Mouse (Mus musculus) neural tube, embryonic 15.5 days (tissue): ENCODE measurements around the gene Irf8. TPM values are rescaled to one million over a fixed set of nuclear protein-coding genes. Genes with fewer than 3 reads are reported as not detected.

Source experiments
- ATAC-seq: fragments of 200-750 bp; cut with Nextera tagmentation; 2 replicates; pipeline ENCODE4 v1.8.0; 2017; ENCODE audit warnings: mild to moderate bottlenecking, moderate TSS enrichment, moderate library complexity; ENCODE audit not compliant: low FRiP score
- H3K27ac ChIP-seq: fragments of 300-500 bp; sonication (generic); replicated peaks from 2 replicates; pipeline ENCODE4 v1.5.1; 2015; ENCODE audit warnings: mild to moderate bottlenecking, inconsistent platforms
- H3K27me3 ChIP-seq: fragments of 300-500 bp; sonication (generic); replicated peaks from 2 replicates; pipeline ENCODE4 v1.6.1; 2015; ENCODE audit warnings: inconsistent platforms
- H3K36me3 ChIP-seq: fragments of 300-500 bp; sonication (generic); 2 replicates; pipeline ENCODE4 v1.6.1; 2015; ENCODE audit warnings: inconsistent platforms
- H3K4me1 ChIP-seq: fragments of 300-500 bp; sonication (generic); 2 replicates; pipeline ENCODE4 v1.6.1; 2015; ENCODE audit warnings: inconsistent platforms
- H3K4me2 ChIP-seq: fragments of 300-500 bp; sonication (generic); 2 replicates; pipeline ENCODE4 v1.6.1; 2015; ENCODE audit warnings: inconsistent platforms, mild to moderate bottlenecking, moderate library complexity
- H3K4me3 ChIP-seq: fragments of 300-500 bp; sonication (generic); replicated peaks from 2 replicates; pipeline ENCODE4 v1.5.1; 2015; ENCODE audit warnings: mild to moderate bottlenecking, inconsistent platforms
- H3K9ac ChIP-seq: fragments of 300-500 bp; sonication (generic); replicated peaks from 2 replicates; pipeline ENCODE4 v1.6.1; 2015; ENCODE audit warnings: mild to moderate bottlenecking, inconsistent platforms
- H3K9me3 ChIP-seq: fragments of 300-500 bp; sonication (generic); replicated peaks from 2 replicates; pipeline ENCODE4 v1.6.1; 2016; ENCODE audit warnings: inconsistent platforms
- WGBS: fragments of 180-500 bp; shearing (Covaris S2); methylation state at CpG from one replicate; pipeline ENCODE4 v1.1.7; 2015; ENCODE audit warnings: mixed read lengths; 5-methylcytosine and 5-hydroxymethylcytosine counted together
- polyA plus RNA-seq: library from polyadenylated mRNA; unstranded; fragments of >200 nt; fragmentation: Nextera tagmentation; extraction: Ambion mirVana; gene quantifications from 2 replicates; pipeline ENCODE4 v1.2.1, GENCODE M21; 2015

The Irf8 gene
- polyA plus RNA-seq, 1 experiment from 2014 or later: 4.9 TPM

GRCm38 (mm10) chr8:120724816-120725575 is 11.2 kb upstream of the Irf8 start:
- no peaks in the 10 kb centered on the region for H3K27me3 ChIP-seq
- no peaks in the 10 kb centered on the region for H3K4me1 ChIP-seq
- no peak for ATAC-seq
- H3K9ac ChIP-seq: no peak overlapping the region
- H3K36me3 ChIP-seq: no peaks in the 10 kb centered on the region
- no peak overlapping the region for H3K4me3 ChIP-seq
- WGBS: 83% methylated on average over 17 of the region's 17 CpGs
- no peak overlapping the region for H3K4me2 ChIP-seq
- no peak overlapping the region for H3K27ac ChIP-seq
- H3K9me3 ChIP-seq: no peaks in the 10 kb centered on the region

GRCm38 (mm10) chr8:120725576-120725950 is 10.6 kb upstream of the Irf8 start:
- 86% methylated on average over 5 of the region's 5 CpGs for WGBS

GRCm38 (mm10) chr8:120726051-120726450 is 10.1 kb upstream of the Irf8 start:
- H3K27me3 ChIP-seq: peaks cover 3% of the 10 kb centered on the region; the same call in 1 of the 2 replicates
- no peak for ATAC-seq
- 73% methylated on average over 5 of the region's 5 CpGs for WGBS
- H3K36me3 ChIP-seq: no peaks in the 10 kb centered on the region
- H3K9ac ChIP-seq: no peak overlapping the region
- H3K4me1 ChIP-seq: no peaks in the 10 kb centered on the region
- H3K27ac ChIP-seq: no peak overlapping the region
- no peak overlapping the region for H3K4me3 ChIP-seq
- no peaks in the 10 kb centered on the region for H3K9me3 ChIP-seq
- no peak overlapping the region for H3K4me2 ChIP-seq

More at GRCm38 (mm10) chr8:120725576-120725950, 10.6 kb upstream of the Irf8 start:
- Histone ChIP-seq H3K27ac (no peak overlapping the region), H3K27me3 (peaks cover 3% of the 10 kb centered on the region; the same call in 1 of the 2 replicates), H3K9ac (no peak overlapping the region), H3K36me3 (no peaks in the 10 kb centered on the region), H3K9me3 (no peaks in the 10 kb centered on the region), H3K4me2 (no peak overlapping the region), H3K4me3 (no peak overlapping the region), H3K4me1 (no peaks in the 10 kb centered on the region)
- ATAC-seq: no peak

- H3K27me3 ChIP-seq: peaks cover 8% of the 10 kb centered on the region; the same call in 1 of the 2 replicates
- H3K4me1 ChIP-seq: peaks cover 4% of the 10 kb centered on the region; the same call in 1 of the 2 replicates
- no peaks in the 10 kb centered on the region for H3K9me3 ChIP-seq
- H3K4me3 ChIP-seq: no peak overlapping the region
- no peak overlapping the region for H3K27ac ChIP-seq
- H3K9ac ChIP-seq: no peak overlapping the region
- WGBS: 79% methylated on average over 9 of the region's 9 CpGs
- no peak overlapping the region for H3K4me2 ChIP-seq
- no peak for ATAC-seq
- H3K36me3 ChIP-seq: no peaks in the 10 kb centered on the region
Measured at GRCm38 (mm10) chr8:120728488-120729160, 7.5 kb upstream of the Irf8 start.

GRCm38 (mm10) chr8:120731582-120731981 is 4.6 kb upstream of the Irf8 start:
- Histone ChIP-seq H3K27me3 (peaks cover 28% of the 10 kb centered on the region), H3K9ac (no peak overlapping the region), H3K4me1 (peaks cover 16% of the 10 kb centered on the region), H3K4me2 (peak overlapping the region; percentile 30; the same call in 1 of the 2 replicates), H3K36me3 (no peaks in the 10 kb centered on the region), H3K9me3 (no peaks in the 10 kb centered on the region), H3K27ac (no peak overlapping the region), H3K4me3 (no peak overlapping the region)
- ATAC-seq: no peak
- 31% methylated on average over 14 of the region's 14 CpGs for WGBS

- H3K36me3 ChIP-seq: no peaks in the 10 kb centered on the region
- 52% methylated on average over 5 of the region's 6 CpGs for WGBS
Measured at GRCm38 (mm10) chr8:120732068-120732467, 4.1 kb upstream of the Irf8 start.

GRCm38 (mm10) chr8:120736486-120736885 is 328 bp downstream of the Irf8 start:
- Histone ChIP-seq H3K9ac (peak overlapping the region; percentile 51), H3K36me3 (no peaks in the 10 kb centered on the region), H3K9me3 (no peaks in the 10 kb centered on the region), H3K4me3 (peak overlapping the region; percentile 59), H3K27ac (no peak overlapping the region), H3K4me2 (peak overlapping the region; percentile 99), H3K27me3 (peaks cover 44% of the 10 kb centered on the region), H3K4me1 (peaks cover 18% of the 10 kb centered on the region)
- ATAC-seq: no peak
- WGBS: under 1% methylated on average over 11 of the region's 11 CpGs

More at GRCm38 (mm10) chr8:120732068-120732467, 4.1 kb upstream of the Irf8 start:
- H3K27ac ChIP-seq: no peak overlapping the region
- H3K4me2 ChIP-seq: 0 out of 2 replicates have a peak overlapping the region, but pooled peaks have one; percentile 30
- no peak for ATAC-seq
- H3K4me1 ChIP-seq: peaks cover 19% of the 10 kb centered on the region
- H3K9ac ChIP-seq: no peak overlapping the region
- no peak overlapping the region for H3K4me3 ChIP-seq
- H3K9me3 ChIP-seq: no peaks in the 10 kb centered on the region
- peaks cover 32% of the 10 kb centered on the region for H3K27me3 ChIP-seq

- Histone ChIP-seq H3K4me2 (peak overlapping the region; percentile 99; the same call in 1 of the 2 replicates), H3K4me1 (peaks cover 15% of the 10 kb centered on the region), H3K9me3 (no peaks in the 10 kb centered on the region), H3K4me3 (peak overlapping the region; percentile 59; the same call in 1 of the 2 replicates), H3K36me3 (no peaks in the 10 kb centered on the region), H3K27me3 (peaks cover 44% of the 10 kb centered on the region), H3K27ac (no peak overlapping the region), H3K9ac (no peak overlapping the region)
- no peak for ATAC-seq
- 63% methylated on average over 7 of the region's 7 CpGs for WGBS
Measured at GRCm38 (mm10) chr8:120737166-120737565, 1.0 kb downstream of the Irf8 start.

GRCm38 (mm10) chr8:120738771-120739170 is 2.6 kb downstream of the Irf8 start:
- no peak overlapping the region for H3K9ac ChIP-seq
- H3K27me3 ChIP-seq: peaks cover 39% of the 10 kb centered on the region
- no peak overlapping the region for H3K4me3 ChIP-seq
- ATAC-seq: no peak
- no peak overlapping the region for H3K27ac ChIP-seq
- H3K9me3 ChIP-seq: no peaks in the 10 kb centered on the region
- WGBS: 79% methylated on average over 4 of the region's 4 CpGs
- no peak overlapping the region for H3K4me2 ChIP-seq
- H3K36me3 ChIP-seq: no peaks in the 10 kb centered on the region
- H3K4me1 ChIP-seq: peaks cover 15% of the 10 kb centered on the region

- 89% methylated on average over 15 of the region's 15 CpGs for WGBS
- H3K36me3 ChIP-seq: no peaks in the 10 kb centered on the region
- H3K27me3 ChIP-seq: peaks cover 33% of the 10 kb centered on the region
- H3K27ac ChIP-seq: no peak overlapping the region
- no peak overlapping the region for H3K4me2 ChIP-seq
- no peaks in the 10 kb centered on the region for H3K9me3 ChIP-seq
- H3K9ac ChIP-seq: no peak overlapping the region
- peaks cover 15% of the 10 kb centered on the region for H3K4me1 ChIP-seq
- ATAC-seq: no peak
- no peak overlapping the region for H3K4me3 ChIP-seq
Measured at GRCm38 (mm10) chr8:120739526-120739925, 3.4 kb downstream of the Irf8 start.

GRCm38 (mm10) chr8:120740579-120740978 is 4.4 kb downstream of the Irf8 start:
- H3K27ac ChIP-seq: no peak overlapping the region
- no peaks in the 10 kb centered on the region for H3K9me3 ChIP-seq
- H3K36me3 ChIP-seq: no peaks in the 10 kb centered on the region
- ATAC-seq: no peak
- no peak overlapping the region for H3K9ac ChIP-seq
- 77% methylated on average over 2 of the region's 2 CpGs for whole genome bisulfite sequencing
- peaks cover 23% of the 10 kb centered on the region for H3K27me3 ChIP-seq
- no peak overlapping the region for H3K4me3 ChIP-seq
- H3K4me2 ChIP-seq: no peak overlapping the region
- H3K4me1 ChIP-seq: peaks cover 12% of the 10 kb centered on the region

- Histone ChIP-seq H3K4me2 (no peak overlapping the region), H3K4me3 (no peak overlapping the region), H3K9me3 (no peaks in the 10 kb centered on the region), H3K27ac (no peak overlapping the region), H3K4me1 (peaks cover 8% of the 10 kb centered on the region), H3K9ac (no peak overlapping the region), H3K27me3 (peaks cover 19% of the 10 kb centered on the region), H3K36me3 (no peaks in the 10 kb centered on the region)
- 45% methylated on average over 17 of the region's 17 CpGs for WGBS
- ATAC-seq: no peak
Measured at GRCm38 (mm10) chr8:120741001-120741400, 4.8 kb downstream of the Irf8 start.
